Mouse (Mus musculus) urinary bladder, adult 2 months (tissue): ENCODE results near the gene Gm37240. TPM values are rescaled to one million over a fixed set of nuclear protein-coding genes. Genes with fewer than 3 reads are reported as not detected.
"Not testable (repeated sequence)": the region's sequence is repeated elsewhere in the genome, so short reads cannot be mapped to it uniquely, and the experiment has no call there.

Experiments
- DNase-seq: peaks from one replicate; pipeline ENCODE4 v3.0.0; 2022; ENCODE audit warnings: low spot score
- polyA plus RNA-seq: library from polyadenylated mRNA; depleted of rRNA; stranded (reverse); fragments of >200 nt; gene quantifications from 2 replicates; pipeline ENCODE4 v1.2.3, GENCODE M21; 2012

Gene Gm37240
- polyA plus RNA-seq, 1 experiment: 1.5 TPM

- no peak for DNase-seq
Observed at GRCm38 (mm10) chr3:85573216-85573863, 314.0 kb downstream of the Gm37240 start.

GRCm38 (mm10) chr3:85572502-85572901 is 314.8 kb downstream of the Gm37240 start:
- not testable (repeated sequence) for DNase-seq

DNA sequence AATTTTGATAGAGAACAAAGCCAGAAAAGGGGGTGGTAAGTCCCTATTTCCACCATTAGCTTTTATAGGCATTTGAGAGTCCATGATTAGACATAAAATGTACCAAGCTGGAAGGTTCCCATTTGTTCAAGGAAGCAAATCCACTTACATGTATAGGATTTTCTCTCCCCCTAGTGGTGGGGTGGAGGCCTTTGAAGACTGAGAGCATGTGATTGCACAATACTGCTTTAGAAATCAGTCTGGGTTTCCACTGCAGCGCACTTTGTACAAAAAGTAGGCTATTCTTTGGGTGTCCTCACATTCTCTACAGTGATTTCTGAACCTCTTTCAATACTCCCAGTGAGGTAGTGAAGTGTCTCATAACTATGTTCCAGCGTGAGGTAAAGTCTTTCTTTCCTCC is 316.0 kb downstream of the Gm37240 start:
- no peak for DNase-seq

DNA sequence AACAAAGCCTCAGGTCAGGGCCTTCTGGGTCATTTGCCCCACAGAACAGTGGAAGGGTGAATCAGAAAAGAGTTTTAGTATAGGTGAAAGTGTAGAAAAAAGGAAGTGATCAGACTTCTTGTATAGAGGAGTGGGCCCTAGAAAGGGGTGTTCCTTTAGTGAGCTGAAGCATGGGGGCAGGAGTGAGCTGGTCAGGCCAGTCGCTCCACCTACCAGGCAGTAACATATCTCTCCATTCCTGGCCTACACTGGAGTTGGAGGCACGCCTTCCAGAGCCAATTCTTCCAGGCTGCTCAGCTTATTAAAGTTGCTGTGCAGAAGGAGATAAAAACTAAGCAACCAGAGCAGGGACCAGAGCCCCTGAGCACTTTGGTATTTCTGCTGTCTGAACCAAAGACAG is 322.7 kb downstream of the Gm37240 start:
- no peak for DNase-seq

DNA sequence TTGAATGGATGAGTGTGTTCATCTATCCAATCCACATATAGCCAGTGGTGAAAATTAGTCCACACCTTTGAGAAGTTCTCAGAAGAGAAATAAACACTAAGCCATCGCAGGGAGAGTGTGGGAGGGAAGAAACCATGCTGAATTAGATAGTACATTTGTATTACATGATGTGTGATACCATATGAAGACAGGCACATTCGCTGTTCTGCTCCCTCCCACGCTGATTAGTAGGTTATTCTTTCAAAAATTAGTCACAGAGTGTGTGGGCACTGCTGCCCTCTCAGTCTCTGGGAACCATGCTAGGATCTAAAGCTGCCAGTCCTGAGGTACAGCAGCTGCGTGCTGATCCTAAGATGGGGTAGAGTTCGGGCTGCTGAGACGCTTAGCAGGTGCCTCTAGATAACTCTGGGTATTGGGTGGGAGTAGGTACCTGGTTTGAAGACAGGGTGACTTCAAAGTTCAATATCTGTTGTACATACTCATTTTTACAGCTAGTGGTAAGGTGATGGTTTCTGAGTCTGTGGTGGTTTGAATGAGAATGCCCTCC is 333.5 kb downstream of the Gm37240 start:
- DNase-seq: no peak

GRCm38 (mm10) chr3:85551352-85551751 is 336.0 kb downstream of the Gm37240 start:
- no peak for DNase-seq

- no peak for DNase-seq
Observed at GRCm38 (mm10) chr3:85550312-85550711, 337.0 kb downstream of the Gm37240 start.

DNA sequence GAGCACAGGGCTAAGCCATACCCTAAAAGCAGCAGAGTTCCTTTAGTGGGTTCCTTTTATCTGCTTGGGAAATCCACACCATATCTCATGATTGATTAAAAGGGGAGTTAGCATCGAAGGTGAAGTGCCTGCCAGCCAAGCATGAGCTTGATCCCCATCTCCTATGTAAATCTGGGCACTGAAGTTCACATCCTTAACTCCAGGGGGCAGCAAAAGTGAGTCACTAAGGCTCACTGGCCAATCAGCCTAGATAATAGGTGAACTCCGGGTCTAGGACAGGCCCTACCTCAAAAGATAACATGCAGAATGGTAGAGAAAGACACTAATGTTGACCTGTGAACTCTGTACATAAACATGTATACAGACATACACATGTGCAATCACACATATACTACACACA is 343.7 kb downstream of the Gm37240 start:
- no peak for DNase-seq

DNA sequence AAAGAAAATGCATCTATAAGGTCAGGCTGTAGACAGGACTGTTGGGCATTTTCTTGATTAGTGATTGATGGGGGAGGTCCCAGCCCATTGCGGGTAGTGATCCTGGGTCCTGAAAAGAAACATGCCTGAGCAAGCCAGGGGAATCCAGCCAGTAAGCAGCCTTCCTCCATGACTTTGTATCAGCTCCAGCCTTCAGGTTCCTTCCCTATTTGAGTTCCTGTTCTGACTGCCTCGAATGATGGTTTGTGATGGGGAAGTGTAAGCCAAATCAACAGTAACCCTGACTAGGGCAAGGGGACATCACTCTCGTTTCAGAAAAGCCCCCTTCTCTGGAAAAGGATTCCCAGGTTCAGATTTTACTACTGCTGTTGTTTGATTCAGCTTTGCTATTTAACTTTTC is 344.6 kb downstream of the Gm37240 start:
- DNase-seq: no peak

- no peak for DNase-seq
Observed at GRCm38 (mm10) chr3:85535621-85536520, 351.4 kb downstream of the Gm37240 start.

- DNase-seq: no peak
Observed at GRCm38 (mm10) chr3:85535042-85535441, 352.3 kb downstream of the Gm37240 start.

- DNase-seq: no peak
Observed at GRCm38 (mm10) chr3:85532376-85532775, 354.9 kb downstream of the Gm37240 start.

DNA sequence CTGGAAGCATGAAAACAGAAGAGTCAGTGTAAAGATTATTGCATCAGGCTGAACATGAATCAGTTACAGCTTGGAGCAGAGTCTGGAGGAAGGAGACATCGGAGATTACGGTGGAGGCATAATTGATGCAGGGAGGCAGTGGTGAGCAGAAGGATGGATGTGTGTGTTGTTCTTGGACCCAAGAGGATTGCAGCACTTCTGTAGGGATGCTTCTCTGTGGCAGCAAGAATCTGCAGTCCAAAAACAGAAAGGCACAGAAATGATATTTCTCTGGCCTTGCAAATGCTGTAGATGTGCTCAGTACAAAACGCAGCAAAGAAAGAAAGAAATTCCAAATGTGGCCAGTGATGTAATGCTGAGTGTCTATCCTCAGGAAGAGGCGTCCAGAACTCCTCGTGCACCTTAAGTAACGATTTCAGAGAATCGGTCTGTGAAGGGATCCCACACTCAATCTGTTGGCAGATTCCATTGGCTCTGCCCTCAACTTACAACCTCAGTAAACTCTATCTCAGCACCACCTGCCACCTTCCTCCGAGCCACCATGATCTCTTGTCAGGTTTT is 356.6 kb downstream of the Gm37240 start:
- DNase-seq: no peak

DNA sequence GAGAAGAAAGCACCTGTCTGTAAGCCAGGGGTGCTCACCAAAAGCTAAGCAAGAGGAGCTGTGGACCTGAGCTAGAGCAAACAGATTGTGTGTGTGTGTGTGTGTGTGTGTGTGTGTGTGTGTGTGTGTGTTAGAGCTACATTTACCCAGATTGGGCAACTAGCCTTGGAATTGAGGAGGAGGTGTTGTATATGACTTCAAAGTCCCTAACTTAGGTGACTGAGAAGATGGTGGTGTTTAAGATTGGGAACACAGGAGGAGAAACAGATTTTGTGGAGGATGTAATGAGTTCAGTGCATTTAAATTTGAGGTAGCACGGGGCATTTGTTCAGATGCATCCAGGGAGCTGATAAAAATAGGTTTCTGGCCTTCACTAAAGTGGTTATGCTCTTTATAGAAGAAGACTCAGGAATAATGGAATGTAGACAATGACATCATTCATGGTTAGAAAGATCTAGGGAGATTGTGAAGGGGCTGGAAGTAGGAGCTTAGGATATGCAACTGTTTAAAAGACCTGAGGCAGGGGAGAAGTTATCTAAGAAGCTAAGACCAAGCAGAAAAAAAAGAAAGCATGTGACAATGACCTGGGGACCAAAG is 365.9 kb downstream of the Gm37240 start:
- DNase-seq: no peak

GRCm38 (mm10) chr3:85518668-85519067 is 368.6 kb downstream of the Gm37240 start:
- DNase-seq: no peak

DNA sequence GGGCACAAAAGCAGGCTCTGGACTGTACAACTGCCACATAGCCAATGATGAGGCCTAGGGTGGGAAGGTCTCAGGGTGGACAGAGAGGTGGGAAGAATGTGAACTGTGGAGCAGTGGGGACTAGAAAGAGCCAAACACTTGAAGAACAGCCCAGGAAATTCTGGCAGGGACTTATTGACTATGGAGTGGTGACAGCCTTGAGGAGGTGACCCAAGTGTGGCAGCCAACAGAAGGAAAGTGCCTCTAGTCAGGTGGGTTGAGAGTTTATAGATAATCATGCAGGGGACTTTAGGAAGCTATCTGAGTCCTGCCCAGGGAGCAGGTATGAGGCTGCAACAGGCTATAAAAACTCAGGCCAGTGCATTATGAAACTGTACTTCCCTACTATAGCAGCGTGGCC is 369.2 kb downstream of the Gm37240 start:
- no peak for DNase-seq

DNA sequence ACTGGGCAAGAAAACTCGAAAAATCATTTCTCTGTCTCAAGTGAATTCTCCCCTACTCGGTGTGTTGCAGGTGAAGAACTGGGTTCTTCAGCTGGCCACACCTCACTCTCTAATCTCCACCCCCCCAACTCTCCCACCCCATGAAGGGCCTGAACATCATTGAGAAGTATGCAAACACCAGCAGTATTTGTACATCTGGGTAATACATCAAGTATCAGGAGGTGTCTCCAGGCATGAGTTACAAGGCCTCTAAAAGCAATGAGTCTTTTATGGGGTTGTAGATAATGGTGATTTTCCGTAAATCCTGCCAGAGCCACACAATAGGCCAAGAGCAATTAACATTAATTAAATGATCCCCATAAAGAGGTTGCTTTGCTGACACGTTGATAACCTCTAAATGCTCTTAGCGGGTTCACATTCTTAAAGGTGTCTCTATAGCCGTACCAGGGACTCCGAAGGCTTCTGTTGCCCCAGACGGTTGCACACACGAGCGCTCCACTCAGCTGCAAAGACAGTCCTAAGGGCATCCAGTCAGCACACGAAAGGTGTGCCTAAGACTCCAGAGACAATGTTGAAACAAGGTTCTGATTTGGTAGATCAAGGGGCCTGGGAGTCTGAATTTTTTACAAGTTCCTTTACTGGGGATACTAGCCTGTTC is 370.4 kb downstream of the Gm37240 start:
- no peak for DNase-seq

DNA sequence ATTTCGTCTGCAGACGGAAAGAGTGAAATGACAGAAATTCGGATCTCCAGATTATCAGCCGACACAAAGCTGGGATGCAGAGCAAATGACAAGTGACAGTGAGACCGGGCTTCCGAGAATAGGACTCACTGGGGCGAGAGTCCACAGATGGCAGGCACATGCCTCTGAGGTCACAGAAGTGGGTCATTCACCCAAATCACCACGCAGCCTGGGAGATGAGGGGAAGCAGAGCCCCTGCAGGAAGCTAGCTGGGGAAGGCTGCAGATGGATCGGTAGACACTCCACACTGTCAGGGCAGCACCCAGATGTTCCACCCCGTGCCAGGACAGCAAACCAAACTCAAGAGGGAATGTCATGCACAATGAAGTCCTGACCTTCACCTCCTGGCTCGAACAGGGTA is 372.6 kb downstream of the Gm37240 start:
- no peak for DNase-seq

DNA sequence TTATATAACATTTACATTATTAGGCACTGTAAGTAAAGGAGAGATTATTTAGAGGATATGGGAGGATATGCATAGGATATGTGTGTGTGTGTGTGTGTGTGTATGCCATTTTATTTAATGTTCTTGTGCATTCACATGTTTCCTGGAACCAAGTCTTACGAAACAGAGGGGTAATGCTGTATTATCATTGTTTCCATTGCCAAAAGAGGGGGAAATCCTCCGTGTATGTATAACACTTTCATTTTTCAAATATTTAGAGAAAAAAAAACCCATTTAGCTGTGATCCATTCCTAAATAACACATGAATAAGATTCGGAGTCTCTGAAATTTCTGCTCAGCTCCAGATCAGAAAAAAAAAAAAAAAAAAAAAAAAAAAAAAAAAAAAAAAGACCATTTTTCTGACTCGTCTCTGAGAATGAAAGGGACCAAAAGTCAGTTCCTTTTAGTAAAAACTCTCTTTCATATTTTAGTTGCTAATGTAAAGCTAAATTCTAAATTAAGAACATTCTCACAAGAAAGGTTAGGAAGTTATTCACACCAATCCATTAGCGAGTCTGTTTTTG is 378.5 kb downstream of the Gm37240 start:
- no peak for DNase-seq

GRCm38 (mm10) chr3:85500096-85500495 is 387.2 kb downstream of the Gm37240 start:
- no peak for DNase-seq

DNA sequence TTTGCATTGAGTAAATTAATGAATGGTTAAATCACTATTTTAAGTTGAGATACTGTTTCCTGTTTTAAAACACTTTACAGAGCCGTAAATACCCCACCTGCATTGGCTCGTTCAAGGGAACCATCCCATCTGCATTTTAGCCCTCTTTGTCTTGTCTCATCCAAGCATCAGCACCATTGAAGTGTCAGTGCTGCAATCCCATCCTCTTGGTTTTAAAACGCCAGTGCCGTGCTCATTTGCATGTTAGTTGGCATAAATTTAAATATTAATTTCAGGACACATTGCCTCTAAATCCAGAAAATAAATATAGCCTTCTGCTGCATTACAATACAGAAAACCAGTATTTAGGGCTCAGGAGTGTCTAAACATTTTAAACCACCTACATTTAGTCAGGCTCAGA is 391.2 kb downstream of the Gm37240 start:
- no peak for DNase-seq
